Mouse (Mus musculus) gonadal fat pad, adult 2 months (tissue): ENCODE results near the gene Clic4. TPM values are rescaled to one million over a fixed set of nuclear protein-coding genes. Genes with fewer than 3 reads are reported as not detected.
"Not testable (repeated sequence)": the region's sequence is repeated elsewhere in the genome, so short reads cannot be mapped to it uniquely, and the experiment has no call there.

Source experiments
- DNase-seq: peaks from one replicate; pipeline ENCODE4 v3.0.0-alpha.2; 2012; ENCODE audit warnings: low read depth
- polyA plus RNA-seq: library from polyadenylated mRNA; depleted of rRNA; stranded (reverse); fragments of >200 nt; gene quantifications from 2 replicates; pipeline ENCODE4 v1.2.3, GENCODE M21; 2012; rRNA removed

Gene Clic4
- polyA plus RNA-seq, 1 experiment, result 90.5 TPM

GRCm38 (mm10) chr4:135191185-135191584, 81.4 kb downstream of the Clic4 start:
- no peak for DNase-seq

GRCm38 (mm10) chr4:135190364-135190763, 82.2 kb downstream of the Clic4 start:
- DNase-seq, result no peak

DNA sequence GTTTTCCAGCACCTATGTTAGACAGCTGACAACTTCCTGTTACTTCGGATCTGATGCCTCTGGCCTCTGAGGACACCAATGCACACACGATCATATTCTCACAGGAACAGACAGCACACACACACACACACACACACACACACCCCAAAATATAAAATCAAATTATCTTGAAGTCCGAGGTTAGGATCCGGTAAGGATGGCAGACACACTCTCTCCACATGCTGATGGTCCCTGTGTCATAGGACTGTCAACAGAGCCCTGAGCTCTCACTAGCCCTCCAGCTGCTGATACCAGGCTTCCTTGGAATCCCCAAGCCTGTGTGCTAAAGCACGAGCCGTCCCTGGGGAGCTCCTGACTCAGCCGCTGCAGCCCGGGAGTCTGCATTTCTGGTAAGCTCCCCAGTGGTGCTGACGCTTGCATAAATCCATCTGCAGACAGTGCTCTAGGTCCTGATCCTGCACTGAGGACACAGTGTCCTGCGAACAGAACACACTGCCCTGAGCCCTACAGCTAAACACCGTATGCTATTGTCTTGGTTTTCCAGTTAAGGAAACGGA, 83.1 kb downstream of the Clic4 start:
- no peak for DNase-seq

DNA sequence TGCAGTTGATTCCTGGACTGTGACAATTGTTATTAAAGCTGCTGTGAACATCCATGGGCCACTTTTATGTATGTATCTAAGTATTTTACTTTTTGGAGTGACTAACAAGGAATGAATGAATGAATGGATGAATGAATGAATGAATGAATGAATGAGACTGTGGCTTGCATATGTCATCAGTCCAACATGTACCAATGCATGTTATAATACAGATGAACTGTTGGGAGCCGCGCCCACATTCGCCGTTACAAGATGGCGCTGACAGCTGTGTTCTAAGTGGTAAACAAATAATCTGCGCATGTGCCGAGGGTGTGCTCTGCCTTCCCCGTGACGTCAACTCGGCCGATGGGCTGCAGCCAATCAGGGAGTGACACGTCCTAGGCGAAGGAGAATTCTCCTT, 88.3 kb downstream of the Clic4 start:
- DNase-seq, result not testable (repeated sequence)

DNA sequence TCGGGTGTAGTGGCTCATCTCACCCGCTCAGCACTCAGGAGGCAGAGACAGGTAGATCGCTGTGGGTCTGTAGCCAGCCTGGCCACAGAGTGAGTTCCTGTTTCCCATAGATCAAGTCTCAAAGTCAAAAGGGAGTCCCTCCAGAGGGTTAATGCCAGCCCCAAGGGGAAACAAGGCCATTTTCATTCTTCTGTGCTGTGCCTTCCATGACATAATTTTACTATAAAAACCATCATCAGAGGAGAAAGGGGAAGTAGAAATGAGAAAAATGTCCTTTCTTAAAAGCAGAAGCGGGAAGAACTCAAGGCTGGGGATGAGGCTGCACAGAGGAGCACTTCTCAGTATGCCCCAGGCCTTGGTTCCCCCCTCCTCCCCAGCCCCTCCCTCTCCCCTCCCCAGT, 90.8 kb downstream of the Clic4 start:
- DNase-seq, result no peak

DNA sequence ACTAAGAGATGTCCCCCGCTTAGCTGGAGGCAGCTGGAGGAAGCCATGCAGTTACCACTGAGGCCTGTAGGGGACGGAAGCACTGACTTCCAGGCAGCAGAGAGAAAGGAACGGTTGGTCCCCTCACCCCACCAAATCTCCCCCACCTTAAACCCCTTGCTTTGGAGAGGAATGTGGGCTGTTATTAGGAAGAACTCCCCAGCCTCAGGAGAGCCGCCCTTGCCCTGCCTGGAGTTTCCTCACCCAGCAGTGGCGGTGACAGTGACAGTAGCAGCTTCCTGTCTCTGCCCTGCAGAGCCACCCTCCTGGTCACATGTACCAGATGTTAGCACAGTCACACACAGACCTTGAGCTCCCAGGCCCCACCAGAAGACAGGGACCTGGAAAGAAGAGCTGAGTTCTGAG, 93.5 kb downstream of the Clic4 start:
- no peak for DNase-seq

- DNase-seq, result no peak
These were observed 95.0 kb downstream of the Clic4 start for GRCm38 (mm10) chr4:135177568-135177967.

- DNase-seq, result no peak
These were observed 97.1 kb downstream of the Clic4 start for GRCm38 (mm10) chr4:135175406-135176120.

DNA sequence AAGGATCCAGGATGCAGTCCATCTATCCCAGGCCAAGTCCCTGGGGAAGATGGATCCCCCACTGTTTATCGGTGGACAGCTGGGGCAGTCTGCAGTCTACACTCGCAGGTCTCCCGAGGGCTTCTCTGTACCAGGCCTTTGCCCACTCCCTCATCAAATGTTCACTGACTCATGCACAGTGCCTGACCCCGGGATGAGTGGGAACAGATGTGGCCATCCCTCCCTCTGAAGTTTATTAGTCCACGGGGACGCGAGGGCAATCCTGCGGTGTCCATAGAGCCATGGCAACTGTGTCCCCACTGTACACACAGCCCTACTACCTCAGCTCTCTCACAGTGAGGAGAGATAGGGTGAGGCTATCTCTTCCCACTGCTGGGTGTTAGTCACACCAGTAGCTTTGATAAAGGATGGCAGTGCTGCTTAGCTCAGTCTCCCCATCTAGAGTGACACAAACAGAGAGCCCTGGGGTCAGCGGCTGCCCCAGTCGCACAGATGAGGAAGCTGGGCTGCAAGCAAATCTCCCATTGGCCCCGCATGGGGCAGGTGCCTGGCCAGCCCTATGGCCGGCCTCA, 101.2 kb downstream of the Clic4 start:
- DNase-seq, result no peak

DNA sequence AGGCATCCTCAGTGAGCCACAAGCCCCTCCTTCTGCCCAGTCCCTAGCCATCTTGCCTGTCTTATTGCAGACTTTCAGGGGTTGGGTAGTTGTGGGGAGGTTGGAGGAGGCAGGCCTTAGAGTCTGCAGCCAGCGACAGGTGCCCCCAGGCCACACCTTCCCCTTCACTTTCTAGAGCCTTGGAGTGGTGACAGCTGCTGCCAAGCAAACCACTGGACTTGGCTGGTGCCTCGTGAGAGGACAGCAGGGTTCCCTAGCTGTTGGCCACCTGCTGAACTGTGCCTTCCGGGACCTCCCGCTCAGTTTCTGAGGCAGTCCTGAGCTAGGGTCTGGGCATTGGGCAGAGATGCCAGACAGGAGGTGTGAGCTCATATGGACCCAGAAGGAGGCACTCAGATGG, 103.1 kb downstream of the Clic4 start:
- no peak for DNase-seq

GRCm38 (mm10) chr4:135169096-135169495, 103.5 kb downstream of the Clic4 start:
- DNase-seq, result no peak

DNA sequence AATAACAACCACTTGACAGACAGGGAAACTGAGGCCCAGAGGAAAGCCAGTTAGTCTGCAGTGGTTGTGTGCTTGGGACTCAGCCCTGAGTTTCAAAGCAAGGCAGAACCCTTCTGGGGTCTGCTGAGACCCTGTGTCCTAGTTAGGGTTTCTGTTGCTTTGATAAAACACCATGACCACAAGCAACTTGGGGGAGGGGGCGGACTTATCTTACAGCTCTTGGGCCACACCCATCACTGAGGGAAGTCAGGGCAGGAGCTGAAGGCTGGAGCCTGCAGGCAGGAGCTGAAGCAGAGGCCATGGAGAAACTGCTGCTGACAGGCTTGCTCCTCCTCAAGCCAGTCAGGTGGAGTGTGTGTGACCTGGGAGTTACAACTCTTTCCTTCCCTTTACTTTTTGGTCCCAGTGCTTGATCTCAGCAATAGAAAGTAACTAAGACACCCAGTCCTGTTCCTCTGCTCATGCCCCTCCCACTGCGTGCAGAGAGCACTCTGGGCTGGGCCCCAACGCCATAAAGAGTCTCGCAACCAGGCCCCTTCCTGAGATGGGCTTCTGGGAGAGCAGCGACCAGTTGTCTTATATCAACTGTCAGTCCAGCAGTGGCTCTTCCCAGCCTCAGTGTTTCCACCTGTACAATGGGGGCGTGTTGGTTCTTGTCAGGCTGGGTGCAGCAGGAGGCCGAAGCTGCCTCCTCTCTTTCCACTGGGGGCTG, 104.6 kb downstream of the Clic4 start:
- no peak for DNase-seq

DNA sequence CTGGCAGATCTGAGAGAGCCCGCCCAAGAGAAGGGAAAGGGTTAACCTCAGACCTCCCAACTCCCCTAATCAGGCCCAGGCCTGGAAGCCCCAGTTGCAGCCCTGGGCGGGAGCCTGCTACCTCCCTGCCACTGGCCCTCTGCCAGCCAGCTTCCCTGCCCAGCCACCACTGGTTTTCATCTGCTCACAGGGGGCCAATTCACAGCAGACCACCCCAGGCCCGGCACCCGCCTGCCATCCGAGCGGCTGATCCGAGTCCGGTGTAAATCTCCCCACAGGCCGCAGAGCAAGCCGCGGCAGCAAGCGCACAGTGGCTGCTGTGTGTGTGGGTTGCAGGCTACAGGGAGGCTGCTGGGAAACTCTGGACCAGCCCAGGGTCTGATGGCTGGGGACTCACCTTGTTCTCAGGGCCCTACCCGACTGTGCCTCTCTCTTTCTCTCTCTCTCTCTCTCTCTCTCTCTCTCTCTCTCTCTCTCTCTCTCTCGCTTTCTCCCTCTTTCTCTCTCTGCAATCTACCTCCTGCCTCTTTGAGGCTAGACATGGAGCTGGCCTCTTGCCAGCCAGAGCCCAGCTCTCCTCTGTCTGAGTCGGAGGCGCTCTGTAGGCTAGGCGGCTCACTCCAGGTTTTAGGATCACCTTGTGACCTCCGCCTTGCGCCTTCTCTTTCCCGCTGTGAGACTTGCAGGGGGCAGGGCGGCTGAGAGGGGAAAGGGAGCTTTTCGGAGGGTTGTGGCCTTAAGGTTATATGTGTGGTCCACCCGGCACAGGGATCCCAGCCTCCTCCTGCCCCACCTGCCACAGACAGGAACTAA, 106.0 kb downstream of the Clic4 start:
- no peak for DNase-seq

DNA sequence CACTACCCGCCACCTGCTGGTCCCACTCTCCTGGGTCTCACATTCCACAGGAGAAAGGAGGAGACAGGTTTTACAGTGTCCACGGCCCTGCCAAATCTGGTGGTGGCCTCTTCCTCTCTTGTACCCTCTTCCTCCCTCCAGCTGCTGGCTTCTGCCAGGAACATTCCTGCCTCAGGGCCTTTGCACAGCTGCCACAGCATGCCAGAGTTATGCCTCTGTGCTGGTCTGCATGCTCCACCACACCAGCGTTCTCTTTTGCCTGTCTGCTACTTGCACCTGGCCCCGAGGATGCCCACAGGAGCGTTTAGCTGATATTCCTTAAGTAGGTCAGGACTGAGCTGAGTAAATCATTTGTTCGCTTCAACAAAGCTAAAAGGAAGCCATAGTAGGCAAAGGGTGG, 106.9 kb downstream of the Clic4 start:
- no peak for DNase-seq

Other genes starting within 250 kb of the Clic4 start
- gene Runx3, start 152.2 kb downstream of the Clic4 start, polyA plus RNA-seq, result 0.22 and 0.58 TPM in 2 replicates
- gene Srrm1, start 80.5 kb upstream of the Clic4 start, polyA plus RNA-seq, result 35.4 and 62.4 TPM in 2 replicates
- gene Ncmap, start 125.4 kb upstream of the Clic4 start, polyA plus RNA-seq, result 9.5 and 11.1 TPM in 2 replicates
- gene Rcan3, start 161.0 kb upstream of the Clic4 start, polyA plus RNA-seq, result 11.4 and 14.1 TPM in 2 replicates
- gene Stpg1, start 222.0 kb upstream of the Clic4 start, polyA plus RNA-seq, result 0.49 and 0.90 TPM in 2 replicates
- 11.7 and 14.2 TPM in 2 replicates for gene Nipal3, start 222.2 kb upstream of the Clic4 start, polyA plus RNA-seq